Mouse (Mus musculus): ENCODE measurements around the gene Zfp287. TPM values are rescaled to one million over a fixed set of nuclear protein-coding genes. Genes with fewer than 3 reads are reported as not detected.

Zfp287 gene
- polyA plus RNA-seq, 1 experiment from 2014 or later: 2.5 TPM

DNA sequence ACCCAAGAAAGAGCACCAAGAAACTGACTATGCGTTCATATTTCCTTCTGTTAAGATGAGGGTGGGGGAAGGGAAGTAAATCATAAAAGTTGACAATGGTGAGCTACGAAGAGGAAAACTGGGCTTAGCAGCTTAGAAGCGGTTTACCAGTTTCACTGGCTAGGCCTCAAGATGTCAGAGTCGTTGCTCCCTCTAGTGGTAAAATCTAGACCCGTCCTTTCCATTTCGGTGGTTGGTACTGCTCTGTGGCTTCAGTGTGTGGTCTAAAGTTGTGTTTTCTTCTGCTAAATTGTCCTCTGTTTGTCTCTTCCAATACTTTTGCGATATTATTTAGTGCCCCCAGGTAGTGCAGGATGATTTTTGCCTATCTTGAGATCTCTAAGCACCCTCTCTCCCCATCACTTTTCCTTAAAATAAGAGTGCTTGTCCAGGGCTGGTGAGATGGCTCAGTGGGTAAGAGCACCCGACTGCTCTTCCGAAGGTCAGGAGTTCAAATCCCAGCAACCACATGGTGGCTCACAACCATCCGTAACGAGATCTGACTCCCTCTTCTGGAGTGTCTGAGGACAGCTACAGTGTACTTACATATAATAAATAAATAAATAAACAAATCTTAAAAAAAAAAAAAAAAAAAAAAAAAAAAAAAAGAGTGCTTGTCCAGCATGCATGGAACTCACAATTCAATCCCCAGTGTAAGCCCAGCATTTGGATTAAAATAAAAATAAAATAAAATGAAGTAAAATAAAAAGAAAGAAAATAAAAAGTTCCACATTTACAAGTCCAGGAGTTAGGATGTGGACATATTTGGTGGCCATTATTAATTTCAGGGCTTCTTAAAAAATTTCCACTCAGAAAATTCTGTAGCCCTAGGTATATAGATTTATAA lies 38.2 kb downstream of the Zfp287 start:
- Histone ChIP-seq H3K36me3 (ENCODE audit: insufficient read depth, low read length) (no peaks in the 10 kb centered on the region), H3K9ac (replicated peaks; ENCODE audit: low read depth) (no peak overlapping the region), H3K4me2 (replicated peaks; ENCODE audit: low read depth, low read length) (no peak overlapping the region), H3K27me3 (replicated peaks; ENCODE audit: insufficient read depth, low read length) (no peaks in the 10 kb centered on the region), H3K27ac (ENCODE audit: low read length) (no peak overlapping the region), H3K4me3 (ENCODE audit: low read depth, low read length) (no peak overlapping the region), H3K9me3 (ENCODE audit: low read length) (no peaks in the 10 kb centered on the region), H3K4me1 (ENCODE audit: insufficient read depth, low read depth, low read length) (no peaks in the 10 kb centered on the region)
- ATAC-seq (peak; percentile 75), DNase-seq (ENCODE audit: low spot score) (peak; percentile 80)
- WGBS: 22% methylated on average over 9 of the region's 11 CpGs
- no peak for TF ChIP-seq EP300 (IDR thresholded peaks at IDR 0.05)
- peak; percentile 80 for TF ChIP-seq CTCF (IDR thresholded peaks at IDR 0.05)

DNA sequence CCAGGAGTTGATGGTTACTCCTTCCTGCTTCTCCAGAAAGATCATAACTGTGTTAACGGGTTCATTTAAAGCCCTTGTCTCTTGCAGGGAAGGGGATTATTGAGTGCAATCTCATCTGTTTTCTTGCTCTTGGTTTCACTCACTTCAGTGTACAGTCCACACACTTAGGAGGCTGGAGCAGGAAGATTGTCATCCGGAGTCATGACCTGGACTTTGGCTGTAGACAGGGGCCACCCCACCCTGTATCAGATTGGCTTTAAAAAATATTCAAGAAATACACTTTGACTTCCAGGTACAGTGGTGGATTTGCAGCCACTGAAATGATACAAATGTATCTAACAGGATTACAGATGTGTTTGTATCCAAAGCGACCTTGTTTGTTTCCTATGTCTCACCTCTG lies 40.1 kb downstream of the Zfp287 start:
- 85% methylated on average over 3 of the region's 3 CpGs for WGBS
- no peaks in the 10 kb centered on the region for H3K36me3 ChIP-seq (ENCODE audit: insufficient read depth, low read length)
- H3K27ac ChIP-seq (ENCODE audit: low read length): no peak overlapping the region
- DNase-seq (ENCODE audit: low spot score): no peak
- no peak overlapping the region for H3K4me2 ChIP-seq (replicated peaks; ENCODE audit: low read depth, low read length)
- no peak for TF ChIP-seq CTCF (IDR thresholded peaks at IDR 0.05)
- no peak for TF ChIP-seq EP300 (IDR thresholded peaks at IDR 0.05)
- ATAC-seq: no peak
- H3K9me3 ChIP-seq (ENCODE audit: low read length): no peaks in the 10 kb centered on the region
- H3K27me3 ChIP-seq (replicated peaks; ENCODE audit: insufficient read depth, low read length): no peaks in the 10 kb centered on the region
- no peak overlapping the region for H3K9ac ChIP-seq (replicated peaks; ENCODE audit: low read depth)
- no peaks in the 10 kb centered on the region for H3K4me1 ChIP-seq (ENCODE audit: insufficient read depth, low read depth, low read length)
- no peak overlapping the region for H3K4me3 ChIP-seq (ENCODE audit: low read depth, low read length)

DNA sequence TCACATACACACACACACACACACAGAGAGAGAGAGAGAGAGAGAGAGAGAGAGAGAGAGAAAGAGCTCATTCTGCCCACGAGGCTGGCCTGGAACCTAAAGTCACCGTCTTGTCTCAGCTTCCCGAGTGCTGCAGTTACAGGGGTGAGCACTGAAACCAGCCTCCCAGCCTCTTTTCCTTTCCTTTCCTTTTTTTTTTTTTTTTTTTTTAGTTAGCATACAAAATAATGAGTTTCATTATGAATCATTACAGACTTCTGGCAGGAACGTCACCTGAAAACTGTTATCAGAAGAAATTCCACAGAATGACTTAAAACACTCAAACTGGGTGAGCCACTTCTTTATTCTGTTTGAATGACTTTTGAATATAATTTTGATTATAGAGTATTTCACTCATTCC lies 51.8 kb downstream of the Zfp287 start:
- no peaks in the 10 kb centered on the region for H3K4me1 ChIP-seq (ENCODE audit: insufficient read depth, low read depth, low read length)
- ATAC-seq (no peak), DNase-seq (ENCODE audit: low spot score) (peak; percentile 28)
- no peak overlapping the region for H3K4me2 ChIP-seq (replicated peaks; ENCODE audit: low read depth, low read length)
- no peak overlapping the region for H3K9ac ChIP-seq (replicated peaks; ENCODE audit: low read depth)
- no peaks in the 10 kb centered on the region for H3K36me3 ChIP-seq (ENCODE audit: insufficient read depth, low read length)
- no peak overlapping the region for H3K27ac ChIP-seq (ENCODE audit: low read length)
- no peaks in the 10 kb centered on the region for H3K9me3 ChIP-seq (ENCODE audit: low read length)
- TF ChIP-seq EP300 (IDR thresholded peaks at IDR 0.05) (no peak), CTCF (IDR thresholded peaks at IDR 0.05) (no peak)
- H3K4me3 ChIP-seq (ENCODE audit: low read depth, low read length): no peak overlapping the region
- 44% methylated on average over 4 of the region's 4 CpGs for WGBS
- H3K27me3 ChIP-seq (replicated peaks; ENCODE audit: insufficient read depth, low read length): no peaks in the 10 kb centered on the region

DNA sequence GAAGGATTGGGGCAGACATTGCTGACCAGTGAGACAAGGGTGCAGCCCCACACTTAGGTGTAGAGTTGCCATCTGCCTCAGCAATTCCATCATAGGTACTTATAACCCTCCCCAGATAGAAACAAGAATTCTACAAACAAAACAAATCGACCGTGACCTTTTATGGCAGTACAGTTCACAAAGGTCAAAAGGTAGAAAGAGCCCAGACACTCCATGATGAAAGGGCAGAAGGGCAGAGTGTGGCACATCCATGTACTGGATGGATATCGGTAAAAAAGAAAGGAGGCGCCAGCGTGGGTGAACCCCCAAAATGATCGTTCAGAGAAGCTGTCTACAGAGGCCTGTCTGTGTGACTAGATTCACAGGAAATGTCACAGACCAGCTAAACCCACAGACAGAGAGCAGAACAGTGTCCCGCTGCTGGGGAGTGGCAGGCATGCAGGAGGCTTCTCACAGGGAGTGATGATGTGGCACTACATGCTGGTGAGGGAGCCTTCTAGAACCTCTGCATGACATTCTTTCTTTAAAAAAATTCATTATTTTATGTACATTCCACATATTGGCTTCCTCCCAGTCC lies 52.8 kb downstream of the Zfp287 start:
- DNase-seq (ENCODE audit: low spot score) (no peak), ATAC-seq (no peak)
- no peaks in the 10 kb centered on the region for H3K9me3 ChIP-seq (ENCODE audit: low read length)
- H3K4me3 ChIP-seq (ENCODE audit: low read depth, low read length): no peak overlapping the region
- no peak overlapping the region for H3K4me2 ChIP-seq (replicated peaks; ENCODE audit: low read depth, low read length)
- H3K9ac ChIP-seq (replicated peaks; ENCODE audit: low read depth): no peak overlapping the region
- H3K27ac ChIP-seq (ENCODE audit: low read length): no peak overlapping the region
- no peak for TF ChIP-seq CTCF (IDR thresholded peaks at IDR 0.05)
- no peak for TF ChIP-seq EP300 (IDR thresholded peaks at IDR 0.05)
- no peaks in the 10 kb centered on the region for H3K36me3 ChIP-seq (ENCODE audit: insufficient read depth, low read length)
- H3K4me1 ChIP-seq (ENCODE audit: insufficient read depth, low read depth, low read length): no peaks in the 10 kb centered on the region
- H3K27me3 ChIP-seq (replicated peaks; ENCODE audit: insufficient read depth, low read length): no peaks in the 10 kb centered on the region
- WGBS: 78% methylated on average over 7 of the region's 7 CpGs

DNA sequence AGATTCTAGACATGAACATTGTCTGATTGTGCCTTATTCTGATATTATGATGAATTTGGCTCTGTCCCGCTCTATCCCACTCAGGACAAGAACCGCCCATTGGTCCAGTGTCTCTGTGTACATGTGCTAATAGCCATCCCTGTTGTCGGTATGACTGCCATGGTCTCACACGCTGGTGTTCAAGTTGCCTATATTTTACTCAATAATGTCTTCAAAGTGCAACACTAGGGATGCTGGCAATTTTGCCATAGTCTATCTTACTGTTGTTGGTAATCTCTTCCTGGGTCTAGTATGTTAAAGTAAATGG lies 55.5 kb downstream of the Zfp287 start:
- 90% methylated on average over 4 of the region's 4 CpGs for WGBS
- Histone ChIP-seq H3K9me3 (ENCODE audit: low read length) (no peaks in the 10 kb centered on the region), H3K9ac (replicated peaks; ENCODE audit: low read depth) (no peak overlapping the region), H3K27me3 (replicated peaks; ENCODE audit: insufficient read depth, low read length) (no peaks in the 10 kb centered on the region), H3K27ac (ENCODE audit: low read length) (no peak overlapping the region), H3K4me2 (replicated peaks; ENCODE audit: low read depth, low read length) (no peak overlapping the region), H3K4me3 (ENCODE audit: low read depth, low read length) (no peak overlapping the region), H3K4me1 (ENCODE audit: insufficient read depth, low read depth, low read length) (no peaks in the 10 kb centered on the region), H3K36me3 (ENCODE audit: insufficient read depth, low read length) (no peaks in the 10 kb centered on the region)
- no peak for ATAC-seq
- TF ChIP-seq CTCF (IDR thresholded peaks at IDR 0.05) (no peak), EP300 (IDR thresholded peaks at IDR 0.05) (no peak)
- no peak for DNase-seq (ENCODE audit: low spot score)

DNA sequence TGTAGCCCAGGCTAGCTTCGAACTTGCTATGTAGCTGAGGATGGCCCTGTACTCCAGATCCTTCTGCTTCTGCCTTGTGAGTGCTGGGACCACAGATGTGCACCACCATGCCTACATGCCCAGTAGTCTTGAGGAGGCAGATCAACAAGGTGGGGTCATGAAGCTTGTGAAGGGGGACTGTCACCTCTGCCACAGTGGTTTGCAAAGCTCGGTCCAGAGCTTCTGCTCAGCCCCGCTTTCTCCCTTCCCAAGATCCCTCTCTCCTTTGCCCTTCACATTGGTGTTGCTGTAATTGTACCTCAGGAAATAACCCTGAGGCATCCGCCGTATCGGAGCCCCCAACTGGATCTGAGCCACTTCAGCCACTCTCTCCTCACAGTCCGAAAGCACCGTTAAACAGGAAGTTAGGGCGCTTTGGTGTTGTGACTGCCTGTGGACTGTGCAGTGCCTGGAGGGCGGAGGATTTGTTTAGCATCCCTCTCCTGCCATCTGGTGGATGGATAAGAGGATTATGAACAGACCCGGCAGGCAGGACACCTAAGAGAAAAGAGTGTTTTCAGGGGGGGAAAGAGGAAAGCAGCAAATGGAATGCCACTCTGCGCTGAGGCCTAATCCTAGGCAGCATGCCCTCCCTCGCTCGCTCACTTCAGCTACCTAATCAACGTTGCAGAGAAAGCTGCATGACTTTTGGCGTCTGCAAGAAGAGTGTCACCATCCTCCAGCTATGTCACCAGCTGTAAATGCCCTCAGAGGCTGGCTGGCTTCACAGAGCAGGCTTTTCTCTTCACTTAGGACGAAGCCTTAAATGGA lies 56.0 kb downstream of the Zfp287 start:
- Histone ChIP-seq H3K9me3 (ENCODE audit: low read length) (no peaks in the 10 kb centered on the region), H3K36me3 (ENCODE audit: insufficient read depth, low read length) (no peaks in the 10 kb centered on the region), H3K4me1 (ENCODE audit: insufficient read depth, low read depth, low read length) (no peaks in the 10 kb centered on the region), H3K4me3 (ENCODE audit: low read depth, low read length) (0 out of 2 replicates have a peak overlapping the region, but pooled peaks have one; percentile 1), H3K27me3 (replicated peaks; ENCODE audit: insufficient read depth, low read length) (no peaks in the 10 kb centered on the region), H3K27ac (ENCODE audit: low read length) (no peak overlapping the region), H3K9ac (replicated peaks; ENCODE audit: low read depth) (no peak overlapping the region), H3K4me2 (replicated peaks; ENCODE audit: low read depth, low read length) (peak overlapping the region; percentile 44)
- ATAC-seq (peak; percentile 95), DNase-seq (ENCODE audit: low spot score) (peak; percentile 94)
- WGBS: 15% methylated on average over 17 of the region's 17 CpGs
- peak; percentile 93 for TF ChIP-seq CTCF (IDR thresholded peaks at IDR 0.05)
- no peak for TF ChIP-seq EP300 (IDR thresholded peaks at IDR 0.05)
